Mouse (Mus musculus): ENCODE measurements around the gene Rapgef1. TPM values are rescaled to one million over a fixed set of nuclear protein-coding genes. Genes with fewer than 3 reads are reported as not detected.

Gene Rapgef1
- total and polyA plus RNA-seq, 3 experiments, result 86.5 to 185 (median 170) TPM

- Histone ChIP-seq H3K4me3 (replicated peaks in 1 of 3; ENCODE audit: low read depth in 2 of 3, low read length in 2 of 3, poor library complexity in 1 of 3) (no peak overlapping the region), H3K79me2 (replicated peaks; ENCODE audit: control insufficient read depth, extremely low read depth, insufficient read depth, poor library complexity, severe bottlenecking) (no peaks in the 10 kb centered on the region), H3K27me3 (replicated peaks) (no peaks in the 10 kb centered on the region), H3K4me2 (ENCODE audit: insufficient read depth, low read depth, poor library complexity, severe bottlenecking) (no peak overlapping the region), H3K9me3 (replicated peaks; ENCODE audit: low read length) (peaks cover 6% of the 10 kb centered on the region), H3K9ac (ENCODE audit: insufficient read depth, low read depth) (no peak overlapping the region), H3K4me1 (ENCODE audit: control insufficient read depth in 1 of 2, insufficient read depth in 2 of 2) (peaks cover 9 to 14% of the 10 kb centered on the region in 2 experiments; a peak in 2 of 4 replicates), H3K36me3 (replicated peaks in 1 of 2; ENCODE audit: control insufficient read depth in 1 of 2, insufficient read depth in 1 of 2, low read length in 1 of 2) (no peaks in the 10 kb centered on the region), H3K27ac (ENCODE audit: insufficient read depth, low read depth) (no peak overlapping the region)
- DNase-seq (ENCODE audit: extremely low read depth), result no peak
- in situ Hi-C loops (cut with MboI; ENCODE audit: low pct_ligation_motif_present, low pct_unique_long_range_greater_than_20kb, low sequenced_read_pairs), result no loop called here
- TF ChIP-seq SIN3A (IDR thresholded peaks at IDR 0.05; ENCODE audit: low read length), result no peak
- no peak for TF ChIP-seq ELF1 (IDR thresholded peaks at IDR 0.05; ENCODE audit: low read depth, low read length)
- TF ChIP-seq IRF4 (IDR thresholded peaks at IDR 0.05; ENCODE audit: low read depth, low read length), result no peak
- peak; percentile 43; the same call in 1 of the 2 replicates for TF ChIP-seq MYC (IDR thresholded peaks at IDR 0.05; ENCODE audit: low read depth, low read length)
- TF ChIP-seq CTCF (conservative IDR thresholded peaks at IDR 0.05 in 1 of 2, IDR thresholded peaks at IDR 0.05 in 1 of 2; ENCODE audit: low read depth in 2 of 2, low read length in 2 of 2), result peak; percentile 7 to 44; a peak in 2 of 4 replicates
- no peak for TF ChIP-seq ETS1 (conservative IDR thresholded peaks at IDR 0.05; ENCODE audit: low read depth, low read length)
- TF ChIP-seq RAD21 (IDR thresholded peaks at IDR 0.05; ENCODE audit: low read depth, low read length), result no peak; the same call in 1 of the 2 replicates
- no peak for TF ChIP-seq MAFK (IDR thresholded peaks at IDR 0.05; ENCODE audit: insufficient replicate concordance, low read length)
- TF ChIP-seq E2F4 (IDR thresholded peaks at IDR 0.05; ENCODE audit: insufficient replicate concordance, low read depth, low read length), result no peak
- no peak for TF ChIP-seq POLR2AphosphoS2 (IDR thresholded peaks at IDR 0.05; ENCODE audit: low read depth, low read length)
- TF ChIP-seq CHD1 (IDR thresholded peaks at IDR 0.05; ENCODE audit: low read depth, low read length), result no peak
- no peak for TF ChIP-seq HCFC1 (IDR thresholded peaks at IDR 0.05; ENCODE audit: low read depth, low read length)
- no peak for TF ChIP-seq UBTF (IDR thresholded peaks at IDR 0.05; ENCODE audit: low read depth, low read length)
- TF ChIP-seq MAZ (IDR thresholded peaks at IDR 0.05; ENCODE audit: low read depth, low read length), result no peak
- dilution Hi-C loops (cut with MboI; ENCODE audit: extremely low pct_ligation_motif_present, extremely low pct_unique_long_range_greater_than_20kb, low sequenced_read_pairs), result no loop called here
Observed at GRCm38 (mm10) chr2:29747852-29748251, 128.3 kb downstream of the Rapgef1 start.

DNA sequence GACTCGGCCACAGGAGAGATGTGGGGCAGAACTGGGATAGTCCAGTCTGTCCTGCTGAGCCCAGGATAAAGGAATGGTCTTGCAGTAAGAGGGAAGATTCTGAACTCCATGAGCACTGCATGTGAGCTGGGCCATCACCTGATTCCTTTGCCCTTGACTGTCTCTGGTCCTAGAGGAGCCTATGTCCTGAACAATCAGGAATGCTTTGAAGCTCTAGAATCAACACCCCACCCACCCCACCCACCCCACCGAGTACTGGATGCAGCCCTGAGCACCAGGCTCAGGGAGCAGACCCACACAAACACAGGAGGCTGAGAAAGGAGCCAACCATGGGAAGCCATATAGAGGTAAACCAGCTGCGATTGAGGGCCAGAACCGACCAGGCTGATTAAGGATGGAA, 129.0 kb downstream of the Rapgef1 start:
- no peak for TF ChIP-seq CHD2 (IDR thresholded peaks at IDR 0.05; ENCODE audit: low read length)
- peaks cover 6% of the 10 kb centered on the region for H3K9me3 ChIP-seq (replicated peaks; ENCODE audit: low read length)
- in situ Hi-C loops (cut with MboI; ENCODE audit: low pct_ligation_motif_present, low pct_unique_long_range_greater_than_20kb, low sequenced_read_pairs), result no loop called here
- peaks cover 9 to 14% of the 10 kb centered on the region in 2 experiments; a peak in 2 of 4 replicates for H3K4me1 ChIP-seq (ENCODE audit: control insufficient read depth in 1 of 2, insufficient read depth in 2 of 2)
- no peak overlapping the region for H3K9ac ChIP-seq (ENCODE audit: insufficient read depth, low read depth)
- no peaks in the 10 kb centered on the region for H3K36me3 ChIP-seq (replicated peaks in 1 of 2; ENCODE audit: control insufficient read depth in 1 of 2, insufficient read depth in 1 of 2, low read length in 1 of 2)
- no peak overlapping the region for H3K4me2 ChIP-seq (ENCODE audit: insufficient read depth, low read depth, poor library complexity, severe bottlenecking)
- H3K4me3 ChIP-seq (replicated peaks in 1 of 3; ENCODE audit: low read depth in 2 of 3, low read length in 2 of 3, poor library complexity in 1 of 3), result no peak overlapping the region
- H3K27me3 ChIP-seq (replicated peaks), result no peaks in the 10 kb centered on the region
- dilution Hi-C loops (cut with MboI; ENCODE audit: extremely low pct_ligation_motif_present, extremely low pct_unique_long_range_greater_than_20kb, low sequenced_read_pairs), result no loop called here
- no peak for DNase-seq (ENCODE audit: extremely low read depth)
- H3K27ac ChIP-seq (ENCODE audit: insufficient read depth, low read depth), result no peak overlapping the region
- H3K79me2 ChIP-seq (replicated peaks; ENCODE audit: control insufficient read depth, extremely low read depth, insufficient read depth, poor library complexity, severe bottlenecking), result no peaks in the 10 kb centered on the region

All from CH12.LX (cell line).